Mouse (Mus musculus) CH12.LX (cell line): ENCODE measurements at regions not wholly inside any gene's neighbourhood (a gene's known extent, or its start where the extent isn't known, plus 50 kb on each side); places are given as distances from the start of the nearest gene placed in this dataset.

Experiments used
- CHD2 ChIP-seq: IDR thresholded peaks from 2 replicates; pipeline ENCODE4 v1.6.1; 2011; ENCODE audit warnings: low read length, improper control_type of control experiment
- CTCF ChIP-seq, 2 experiments: IDR thresholded peaks in 1 of 2; conservative IDR thresholded peaks in 1 of 2; 2 replicates each; pipeline ENCODE4 v1.5.1; 2011 to 2012; ENCODE audit warnings: low read depth in 2 of 2, low read length in 2 of 2, improper control_type of control experiment in 1 of 2, inconsistent platforms in 1 of 2, mild to moderate bottlenecking in 1 of 2, moderate library complexity in 1 of 2
- MXI1 ChIP-seq: IDR thresholded peaks from 2 replicates; pipeline ENCODE4 v1.6.1; 2011; ENCODE audit warnings: mild to moderate bottlenecking, low read depth, low read length, improper control_type of control experiment
- NELFE ChIP-seq: IDR thresholded peaks from 2 replicates; pipeline ENCODE4 v1.6.1; 2011; ENCODE audit warnings: low read depth, low read length, improper control_type of control experiment
- RAD21 ChIP-seq: IDR thresholded peaks from 2 replicates; pipeline ENCODE4 v1.6.1; 2011; ENCODE audit warnings: low read depth, mild to moderate bottlenecking, low read length, improper control_type of control experiment, moderate library complexity
- RCOR1 ChIP-seq: conservative IDR thresholded peaks from 2 replicates; pipeline ENCODE4 v1.6.1; 2012; ENCODE audit warnings: low read depth, mild to moderate bottlenecking, inconsistent platforms, low read length, improper control_type of control experiment
- TBP ChIP-seq: conservative IDR thresholded peaks from 2 replicates; pipeline ENCODE4 v1.6.1; 2011; ENCODE audit warnings: low read depth, low read length, improper control_type of control experiment
- USF2 ChIP-seq: conservative IDR thresholded peaks from 2 replicates; pipeline ENCODE4 v1.6.1; 2011; ENCODE audit warnings: low read depth, low read length, improper control_type of control experiment

DNA sequence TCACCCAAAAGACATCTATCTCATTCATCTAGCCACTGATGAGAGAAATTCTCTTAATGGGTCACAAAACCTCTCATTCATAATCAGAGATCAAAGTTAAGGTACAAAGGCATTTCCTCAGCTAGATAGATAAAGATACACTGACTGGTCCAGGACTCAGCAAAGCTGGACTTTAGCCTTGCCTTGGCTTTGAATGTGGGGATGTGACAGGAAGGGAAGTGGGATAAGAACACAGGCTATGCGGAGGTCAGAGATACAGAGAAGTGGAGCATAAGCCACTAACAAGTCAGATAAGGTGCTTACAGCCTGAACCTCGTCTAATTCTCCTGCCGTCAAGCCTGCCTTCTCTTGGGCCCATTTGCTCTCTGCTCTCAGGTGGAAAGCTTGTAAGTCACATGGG, 50.0 kb upstream of the Tsc22d2 start:
- TF ChIP-seq CTCF (conservative IDR thresholded peaks at IDR 0.05 in 1 of 2, IDR thresholded peaks at IDR 0.05 in 1 of 2; ENCODE audit: low read depth in 2 of 2, low read length in 2 of 2) (no peak), NELFE (no peak), USF2 (no peak), MXI1 (no peak), RAD21 (no peak), CHD2 (no peak), RCOR1 (no peak), TBP (no peak)
